Mouse (Mus musculus) lung, postnatal 25 days (tissue): ENCODE data around the gene Tmem108.

Source experiments
- DNase-seq: peaks from one replicate; pipeline ENCODE4 v3.0.0; 2022; ENCODE audit warnings: low spot score

The Tmem108 gene

GRCm38 (mm10) chr9:103761647-103762084 is at the start of gene Tmem108:
Tmem108 (minus strand) TSS chr9:103761837.
- DNase-seq: peak; percentile 87

GRCm38 (mm10) chr9:103789029-103789428 is 27.4 kb upstream of the Tmem108 start:
- DNase-seq: no peak

- no peak for DNase-seq
Measured at GRCm38 (mm10) chr9:103784156-103784555, 22.5 kb upstream of the Tmem108 start.

DNA sequence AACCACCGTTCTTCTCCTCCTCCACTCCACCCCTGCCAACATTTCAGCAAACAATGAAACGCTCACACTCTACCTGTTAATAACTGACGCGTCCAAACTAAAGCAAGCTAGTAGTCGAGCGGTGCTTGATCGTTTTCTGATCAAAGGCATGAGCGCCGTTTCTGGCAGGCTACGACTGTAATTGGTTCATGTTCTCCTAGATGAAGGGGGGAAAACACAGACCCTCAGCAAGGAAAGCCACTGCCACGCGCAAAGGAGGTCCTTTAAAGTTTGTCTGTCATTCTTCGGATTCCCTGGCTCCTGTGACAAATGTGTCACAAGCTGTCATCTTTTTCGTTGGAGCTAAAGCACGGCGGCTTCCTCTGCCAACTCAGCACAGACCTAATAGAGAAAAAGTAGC is 21.6 kb upstream of the Tmem108 start:
- DNase-seq: no peak

GRCm38 (mm10) chr9:103782306-103782705 is 20.7 kb upstream of the Tmem108 start:
- no peak for DNase-seq

DNA sequence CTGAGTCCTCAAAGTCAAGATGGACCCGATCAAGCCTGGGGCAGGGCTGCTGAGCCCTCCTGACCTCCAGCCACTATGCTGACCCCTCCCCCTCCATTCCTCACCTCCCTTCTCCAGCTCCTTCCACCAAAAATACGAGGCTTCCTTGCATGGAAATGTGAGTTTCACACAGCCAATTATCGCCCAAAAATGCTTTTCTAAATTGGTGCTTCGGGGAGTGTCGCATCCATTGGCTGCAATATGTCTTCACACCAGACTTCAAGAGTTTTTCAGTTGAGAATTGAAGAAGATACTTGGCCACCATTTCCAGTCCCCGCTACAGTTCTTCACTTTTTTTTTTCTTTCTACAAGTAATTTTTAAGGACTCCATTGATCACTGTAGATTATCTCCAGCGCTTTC is 19.8 kb upstream of the Tmem108 start:
- no peak for DNase-seq

- DNase-seq: no peak
Measured at GRCm38 (mm10) chr9:103780598-103780997, 19.0 kb upstream of the Tmem108 start.

DNA sequence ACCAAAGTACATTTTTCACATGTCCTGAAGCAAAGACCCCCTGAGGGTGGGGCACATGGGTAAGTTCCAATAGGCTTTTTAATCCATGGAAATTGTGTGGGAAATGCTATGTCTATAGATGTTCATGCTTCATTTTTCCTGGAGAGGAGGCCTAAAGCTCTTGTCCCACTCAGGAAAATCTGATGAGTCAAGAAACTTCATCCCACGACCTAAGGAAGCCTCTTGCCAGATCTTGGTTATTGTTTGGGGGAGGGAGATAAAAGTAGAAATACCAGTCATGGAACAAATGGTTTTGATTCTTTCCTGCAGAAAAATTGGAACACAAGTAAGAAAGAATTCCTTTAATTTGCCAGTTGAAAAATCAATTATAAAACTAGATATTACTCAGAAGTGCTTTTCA is 16.5 kb upstream of the Tmem108 start:
- DNase-seq: no peak

DNA sequence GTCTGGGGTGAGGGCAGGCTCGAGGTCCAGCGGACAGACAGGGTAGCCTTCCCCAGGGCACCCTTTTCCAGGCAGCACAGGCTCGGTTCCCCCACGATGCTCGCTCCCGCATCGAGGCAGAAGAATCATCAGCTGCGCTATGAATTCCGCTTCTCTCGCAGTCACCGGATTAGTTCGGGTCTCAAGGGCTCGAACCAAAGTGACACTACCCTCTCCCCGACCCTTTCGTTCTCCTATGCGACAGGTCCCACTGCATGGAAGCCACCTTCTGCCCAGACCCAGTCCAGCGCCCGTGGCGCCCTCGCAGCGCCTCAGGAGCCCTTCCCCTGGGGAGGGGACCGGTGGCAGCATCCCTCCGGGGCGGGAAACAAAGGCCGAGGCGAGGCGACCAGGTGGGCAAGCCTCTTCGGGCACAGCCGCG is 476 bp downstream of the Tmem108 start:
- no peak for DNase-seq

- no peak for DNase-seq
Measured at GRCm38 (mm10) chr9:103760356-103760755, 1.3 kb downstream of the Tmem108 start.

DNA sequence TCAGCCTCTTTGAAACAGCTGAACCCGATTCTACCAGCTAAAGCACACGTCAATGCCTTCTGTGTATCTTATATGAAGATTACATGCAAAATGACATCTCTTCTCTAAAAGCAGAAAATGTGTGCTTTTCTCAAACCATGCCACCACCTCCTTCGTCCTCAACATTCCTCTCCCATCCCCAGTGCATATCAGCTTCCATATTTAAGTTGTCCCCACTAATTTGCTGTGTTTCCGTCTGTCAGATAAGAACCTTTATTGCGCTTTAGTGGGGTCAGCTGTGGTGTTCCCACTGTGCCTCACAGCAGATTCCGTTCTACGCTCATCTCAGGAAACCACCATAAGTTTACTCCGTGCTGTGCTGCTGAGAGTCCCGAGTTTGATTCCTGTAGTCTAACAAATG is 1.8 kb downstream of the Tmem108 start:
- DNase-seq: no peak

- peak; percentile 82 for DNase-seq
Measured at GRCm38 (mm10) chr9:103758930-103759695, 2.5 kb downstream of the Tmem108 start.

DNA sequence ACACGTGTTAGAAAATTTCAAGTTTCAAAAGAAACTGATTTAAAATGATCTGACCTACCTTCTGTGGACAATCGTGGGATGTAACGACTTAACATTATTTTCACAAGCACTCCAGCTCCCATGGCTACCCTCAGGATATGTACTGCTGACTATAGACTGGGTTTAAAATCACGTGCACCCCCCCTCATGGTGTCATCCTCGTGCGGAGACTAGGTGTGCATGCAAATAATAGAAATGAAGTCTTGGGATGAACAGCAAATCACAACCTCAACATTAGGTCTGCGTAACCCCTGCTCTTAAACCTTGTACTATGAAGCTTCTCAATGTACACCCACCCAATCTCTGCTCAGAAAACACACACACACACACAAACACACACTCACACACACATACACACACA is 3.4 kb downstream of the Tmem108 start:
- no peak for DNase-seq

DNA sequence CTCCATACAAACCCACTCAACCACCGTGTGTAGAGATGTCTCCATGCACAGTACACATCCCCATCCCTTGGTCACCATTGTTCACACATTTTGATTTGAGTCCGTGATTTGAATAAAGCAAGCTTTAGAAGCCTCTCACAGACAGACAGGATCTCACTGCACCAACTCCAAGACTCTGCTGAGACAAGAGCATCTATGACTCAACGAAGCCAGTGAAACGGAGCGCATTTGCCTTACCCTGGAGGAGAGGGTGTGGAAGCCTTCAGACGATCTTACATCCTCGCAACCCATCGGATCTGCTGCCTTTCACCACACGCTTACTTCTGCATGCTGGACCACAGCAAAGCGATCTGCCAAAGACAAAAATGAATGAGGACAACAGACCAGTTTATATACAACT is 9.0 kb downstream of the Tmem108 start:
- DNase-seq: no peak

GRCm38 (mm10) chr9:103751568-103751967 is 10.1 kb downstream of the Tmem108 start:
- DNase-seq: no peak

DNA sequence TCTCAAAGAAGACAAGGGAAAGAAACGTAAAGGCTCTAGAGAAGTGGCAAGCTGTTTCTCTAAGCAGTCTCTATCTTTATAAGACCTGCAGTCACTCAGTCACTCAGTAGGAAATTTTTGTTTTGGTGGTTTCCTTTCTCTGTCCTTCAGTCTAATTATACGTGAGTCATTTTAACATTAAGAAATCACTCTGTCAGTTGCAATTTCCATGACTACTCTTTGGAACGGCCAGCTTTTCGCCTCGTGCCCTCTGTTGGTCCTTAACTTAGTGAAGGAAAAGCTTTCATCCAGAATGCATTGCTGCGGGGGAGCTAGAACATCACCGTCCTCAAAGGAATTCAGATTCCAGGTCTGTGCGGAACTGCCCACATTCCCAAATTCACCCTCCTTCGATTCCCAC is 11.1 kb downstream of the Tmem108 start:
- no peak for DNase-seq

DNA sequence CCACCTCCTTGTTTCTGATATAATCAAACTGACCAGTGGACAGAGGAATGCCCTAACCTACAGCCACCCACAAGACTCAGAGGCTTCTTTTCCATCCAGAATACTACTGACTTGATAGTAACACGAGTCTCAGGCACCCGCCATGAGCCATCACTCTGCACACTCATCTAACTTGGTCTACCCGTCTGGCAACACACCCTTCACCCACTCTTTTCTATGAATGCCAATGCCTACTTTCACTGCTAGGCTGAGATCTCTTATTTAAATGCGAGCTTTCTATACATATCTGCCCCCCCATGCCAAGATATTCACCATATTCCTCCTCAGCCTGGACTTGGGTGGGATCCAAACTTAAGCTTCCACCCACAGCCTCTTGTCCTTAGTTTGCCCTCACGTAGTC is 15.0 kb downstream of the Tmem108 start:
- DNase-seq: no peak

GRCm38 (mm10) chr9:103740145-103740544 is 21.5 kb downstream of the Tmem108 start:
- no peak for DNase-seq

DNA sequence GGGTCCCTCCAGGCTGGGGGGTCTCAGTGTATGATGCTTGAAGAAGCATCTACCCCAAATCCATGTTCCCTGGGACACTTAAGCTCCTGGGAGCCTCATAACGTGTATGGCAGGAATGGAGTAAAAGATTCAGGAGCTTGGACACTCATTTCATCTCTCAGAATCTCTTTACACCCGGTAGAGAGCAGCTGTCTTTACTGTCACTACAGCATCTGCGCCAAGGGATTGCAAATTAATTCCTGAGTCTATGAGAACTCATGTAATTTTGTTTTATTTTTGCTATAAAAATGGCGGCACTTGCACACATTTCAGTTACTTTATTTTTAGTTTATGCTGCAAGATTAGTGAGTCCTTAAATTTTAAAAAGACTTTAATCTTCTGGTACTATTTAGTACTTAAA is 22.6 kb downstream of the Tmem108 start:
- no peak for DNase-seq

DNA sequence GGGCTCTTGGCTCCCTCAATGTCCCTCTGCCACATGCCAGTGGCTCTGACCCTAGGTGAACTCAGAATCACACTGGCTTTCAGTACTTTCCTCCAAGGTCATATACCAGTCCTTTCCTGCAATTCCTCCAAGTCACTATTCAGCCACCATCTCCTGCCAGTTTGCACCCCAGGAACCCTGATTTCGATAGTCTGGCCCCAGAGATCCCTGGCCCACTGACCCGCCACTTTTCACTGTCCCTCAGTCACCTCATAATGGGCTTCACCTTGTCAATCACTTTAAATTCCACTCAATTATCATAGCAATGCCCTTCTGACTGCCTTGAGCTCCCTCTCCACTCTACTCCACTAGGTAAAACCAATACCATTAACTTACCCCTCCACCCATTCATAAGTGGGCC is 31.9 kb downstream of the Tmem108 start:
- no peak for DNase-seq

DNA sequence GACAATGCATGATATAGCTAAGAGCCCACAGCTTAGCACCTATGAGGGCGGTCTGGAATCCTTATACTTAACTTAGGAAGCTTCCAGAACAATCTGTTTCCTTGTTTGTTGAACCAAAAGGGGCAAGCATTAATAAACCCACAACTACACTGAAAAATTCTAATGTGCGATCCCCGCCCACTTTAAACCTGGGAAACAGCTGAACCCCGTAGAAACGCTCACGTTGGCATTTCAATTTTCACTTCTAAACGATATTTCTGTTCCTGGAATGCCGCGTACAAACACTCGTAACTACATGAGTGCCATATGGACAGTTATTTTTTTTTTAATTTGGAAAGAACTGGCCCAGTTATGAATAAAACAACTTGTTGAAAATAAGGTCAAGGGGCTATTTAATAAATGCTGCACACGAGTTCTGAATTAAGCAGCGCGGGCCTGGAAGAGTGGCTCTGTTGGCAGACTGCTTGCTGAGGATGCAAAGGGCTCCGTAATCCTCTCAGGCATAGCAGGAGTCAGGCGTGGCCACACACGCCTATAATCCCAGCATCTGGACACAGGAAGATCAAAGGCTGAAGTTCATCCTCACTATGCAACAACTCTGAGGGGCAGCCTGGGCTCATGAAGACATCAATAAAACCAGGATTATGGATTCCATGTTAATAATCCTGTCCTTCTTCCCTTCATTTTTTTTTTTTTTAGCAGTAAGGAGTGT is 34.7 kb downstream of the Tmem108 start:
- DNase-seq: no peak

- DNase-seq: no peak
Measured at GRCm38 (mm10) chr9:103725497-103725896, 36.1 kb downstream of the Tmem108 start.

- no peak for DNase-seq
Measured at GRCm38 (mm10) chr9:103721486-103721885, 40.2 kb downstream of the Tmem108 start.

DNA sequence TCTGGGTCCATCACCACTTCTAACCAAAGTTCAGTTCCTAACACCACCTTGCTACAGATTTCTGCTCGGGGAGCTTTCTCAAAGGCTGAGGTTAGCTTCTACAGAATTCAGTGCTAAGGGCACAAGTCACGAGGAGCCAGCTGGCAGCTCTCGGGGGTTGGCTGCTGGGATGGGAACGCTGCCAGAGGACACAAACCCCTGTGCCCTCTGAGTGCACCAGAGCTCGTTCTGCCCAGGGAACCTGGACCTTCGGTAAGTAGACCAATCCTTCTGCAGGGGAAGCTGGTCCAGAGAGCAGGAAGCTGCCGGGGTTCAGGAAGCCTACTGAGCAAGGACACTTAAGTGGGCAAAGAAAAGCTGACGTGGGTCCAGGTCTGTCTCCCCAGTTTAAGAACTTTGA is 40.6 kb downstream of the Tmem108 start:
- DNase-seq: no peak
